Mouse (Mus musculus) activated CD4-positive, CD25-positive, alpha-beta regulatory T cell, adult 4 months (primary cell): ENCODE results near the gene Best2. TPM values are rescaled to one million over a fixed set of nuclear protein-coding genes. Genes with fewer than 3 reads are reported as not detected.

Experiments used
- ATAC-seq: one replicate; pipeline ENCODE4 v1.8.0; 2017
- polyA plus RNA-seq, 2 experiments: library from polyadenylated mRNA; unstranded; fragments of 100-300 nt; shearing (Covaris generic); gene quantifications; one replicate each; pipeline ENCODE4 v1.2.1; 2017

The Best2 gene
- polyA plus RNA-seq, 2 experiments from 2014 or later: not detected

DNA sequence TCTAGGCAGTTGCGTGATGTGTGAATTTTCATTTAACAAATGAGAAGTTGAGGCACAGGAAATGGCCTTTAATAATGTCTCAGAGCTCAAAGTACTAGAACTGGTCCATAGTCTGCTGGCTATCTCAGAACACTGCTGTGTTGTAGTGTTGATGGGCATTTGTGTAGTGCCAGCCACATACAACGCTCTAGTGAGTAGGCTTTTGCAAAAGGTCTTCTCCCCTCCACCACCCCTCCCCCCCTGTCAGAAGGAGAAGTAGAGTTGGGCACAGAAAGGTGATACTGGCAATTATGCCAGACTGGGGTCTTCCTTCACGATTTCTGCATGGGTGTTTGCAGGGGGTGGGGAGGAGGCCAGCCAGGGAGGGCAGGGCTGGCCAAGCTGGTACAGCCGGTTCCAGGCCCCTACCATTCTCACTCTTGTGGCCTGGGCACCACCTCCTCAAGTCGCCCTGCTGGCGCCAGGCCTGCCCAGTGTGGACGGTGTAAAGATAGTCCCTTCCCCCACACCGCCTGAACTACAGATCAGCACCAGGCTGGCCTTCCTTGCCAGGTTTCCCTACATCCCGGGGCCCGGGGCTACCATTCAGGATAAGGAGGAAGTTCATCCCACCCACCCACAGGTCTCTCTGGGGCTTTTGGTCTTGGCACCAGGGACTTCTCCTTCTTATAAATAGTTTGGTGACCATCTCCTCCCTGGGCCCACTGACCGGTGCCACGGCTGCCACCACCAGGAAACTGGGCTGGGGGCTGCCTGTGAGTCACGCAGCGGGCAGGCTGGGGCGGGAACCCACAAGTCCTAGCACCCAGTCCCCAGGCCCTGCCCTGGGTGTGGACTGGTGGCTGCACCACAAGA lies 32.5 kb downstream of the Best2 start:
- ATAC-seq: no peak

- ATAC-seq: no peak
These were observed 33.5 kb downstream of the Best2 start for GRCm38 (mm10) chr8:84980622-84981358.

- peak; percentile 26 for ATAC-seq
These were observed 34.5 kb downstream of the Best2 start for GRCm38 (mm10) chr8:84979599-84980421.

- peak; percentile 36 for ATAC-seq
These were observed 35.9 kb downstream of the Best2 start, which contains the start of gene Junb for GRCm38 (mm10) chr8:84978248-84978940. Gene Junb (minus strand): TSS chr8:84978718.

DNA sequence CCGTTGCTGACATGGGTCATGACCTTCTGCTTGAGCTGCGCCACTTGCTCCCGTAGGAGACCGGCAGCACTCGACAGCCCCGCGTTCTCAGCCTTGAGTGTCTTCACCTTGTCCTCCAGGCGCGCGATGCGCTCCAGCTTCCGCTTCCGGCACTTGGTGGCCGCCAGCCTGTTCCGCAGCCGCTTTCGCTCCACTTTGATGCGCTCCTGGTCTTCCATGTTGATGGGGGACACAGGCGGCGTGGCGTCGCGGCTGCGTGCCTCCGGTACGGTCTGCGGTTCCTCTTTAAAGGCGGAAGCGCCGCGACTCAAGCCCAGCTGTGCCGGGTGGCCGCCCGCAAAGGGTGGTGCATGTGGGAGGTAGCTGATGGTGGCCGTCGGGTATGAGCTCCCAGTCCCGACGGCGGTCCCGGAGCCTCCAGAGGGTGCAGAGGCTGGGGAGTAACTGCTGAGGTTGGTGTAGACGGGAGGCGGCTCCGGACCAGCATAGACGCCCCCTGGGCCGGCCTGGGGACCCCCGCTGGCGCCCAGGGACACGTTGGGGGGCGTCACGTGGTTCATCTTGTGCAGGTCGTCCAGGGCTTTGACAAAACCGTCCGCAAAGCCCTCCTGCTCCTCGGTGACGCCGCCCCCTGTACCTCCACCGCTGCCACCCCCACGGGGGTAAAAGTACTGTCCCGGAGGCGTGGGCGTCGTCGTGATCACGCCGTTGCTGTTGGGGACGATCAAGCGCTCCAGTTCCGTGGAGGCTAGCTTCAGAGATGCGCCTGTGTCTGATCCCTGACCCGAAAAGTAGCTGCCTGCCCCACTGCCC lies 36.7 kb downstream of the Best2 start:
- peak; percentile 2 for ATAC-seq

GRCm38 (mm10) chr8:84976763-84977434 lies 37.4 kb downstream of the Best2 start:
- ATAC-seq: peak; percentile 0

DNA sequence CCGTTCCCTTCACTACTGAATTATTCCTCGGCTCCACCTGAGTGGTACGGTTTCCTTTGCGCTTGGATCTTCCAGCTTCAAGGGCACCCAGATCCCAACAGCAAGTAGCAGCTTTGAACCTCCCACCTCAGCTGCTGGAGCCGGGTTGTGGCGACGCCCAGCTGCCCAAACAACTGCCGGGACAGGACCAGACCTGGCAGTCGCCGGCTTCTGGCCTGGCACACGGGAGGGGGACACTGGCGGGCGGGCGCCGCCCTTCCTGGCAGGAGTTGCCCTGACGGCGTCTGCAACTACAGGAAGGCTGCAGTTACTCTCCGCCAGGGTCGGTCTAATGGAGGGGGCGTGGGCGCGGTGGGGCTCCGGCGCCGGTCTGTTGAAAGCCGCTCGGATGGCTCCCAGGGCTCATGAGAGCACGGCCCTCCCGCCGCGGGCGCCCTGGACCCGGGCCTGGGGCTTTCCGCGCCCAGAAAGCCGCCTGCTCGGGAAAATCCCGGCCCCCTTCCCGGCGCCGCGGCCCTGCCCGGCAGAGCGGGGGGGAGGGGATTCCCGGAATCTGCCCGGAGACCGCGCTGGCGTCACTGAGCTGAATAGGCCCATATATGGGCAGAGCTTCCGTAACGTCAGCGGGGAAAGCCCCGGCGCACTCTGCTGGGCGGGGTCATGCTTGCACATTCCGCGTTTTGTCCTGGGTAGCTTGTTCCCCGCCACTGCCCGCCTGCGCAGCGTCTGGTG lies 38.1 kb downstream of the Best2 start:
- ATAC-seq: peak; percentile 46

DNA sequence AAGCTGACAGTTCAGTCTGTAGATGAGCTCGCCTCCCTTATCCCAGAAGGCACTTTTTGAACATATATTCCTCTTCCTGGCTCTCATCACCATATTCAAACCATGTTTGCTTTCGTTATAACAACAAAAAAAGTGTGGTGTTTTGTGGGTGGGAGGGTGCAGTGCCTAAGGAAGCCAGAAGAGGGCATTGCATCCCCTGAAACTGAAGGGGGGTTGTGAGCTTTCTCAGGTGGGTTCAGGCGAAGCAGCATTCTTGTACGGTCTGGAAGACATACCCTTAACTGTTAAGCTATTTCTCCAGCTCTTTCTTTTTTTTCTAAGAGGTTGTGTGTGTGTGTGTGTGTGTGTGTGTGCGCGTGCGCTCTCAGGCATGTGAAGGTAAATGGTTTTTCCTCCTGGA lies 38.9 kb downstream of the Best2 start:
- ATAC-seq: no peak

- no peak for ATAC-seq
These were observed 39.7 kb downstream of the Best2 start for GRCm38 (mm10) chr8:84974543-84975142.

- ATAC-seq: no peak
These were observed 40.4 kb downstream of the Best2 start for GRCm38 (mm10) chr8:84973803-84974542.

DNA sequence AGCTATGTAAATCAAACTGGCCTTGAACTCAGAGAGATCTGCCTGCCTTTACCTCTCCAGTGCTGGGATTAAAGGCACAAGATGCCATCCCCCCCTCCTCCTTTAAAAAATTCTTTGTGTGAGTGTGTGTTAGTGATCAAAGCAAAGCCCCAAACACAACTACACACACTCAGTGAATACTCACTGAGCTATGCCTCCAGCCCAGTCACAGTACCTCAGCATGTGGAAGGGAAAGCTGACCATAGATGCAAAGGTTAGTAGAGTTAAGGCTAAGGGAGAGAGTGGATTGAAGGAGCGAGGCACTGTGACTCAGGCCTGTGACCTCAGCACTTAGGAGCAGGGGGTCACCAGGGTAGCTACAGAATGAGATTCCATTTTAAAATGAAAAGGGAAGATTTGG lies 41.3 kb downstream of the Best2 start:
- ATAC-seq: no peak

GRCm38 (mm10) chr8:84970913-84971312 lies 43.4 kb downstream of the Best2 start:
- ATAC-seq: no peak

GRCm38 (mm10) chr8:84970135-84970790 lies 44.1 kb downstream of the Best2 start:
- ATAC-seq: no peak

- ATAC-seq: no peak
These were observed 44.8 kb downstream of the Best2 start, which contains the start of the genes Gm49661, Prdx2 and Rnaseh2a for GRCm38 (mm10) chr8:84969241-84970134. Gene Gm49661 (minus strand): TSS chr8:84969433. Gene Prdx2 (plus strand): TSS chr8:84969587. Gene Rnaseh2a (minus strand): TSS chr8:84969767.

DNA sequence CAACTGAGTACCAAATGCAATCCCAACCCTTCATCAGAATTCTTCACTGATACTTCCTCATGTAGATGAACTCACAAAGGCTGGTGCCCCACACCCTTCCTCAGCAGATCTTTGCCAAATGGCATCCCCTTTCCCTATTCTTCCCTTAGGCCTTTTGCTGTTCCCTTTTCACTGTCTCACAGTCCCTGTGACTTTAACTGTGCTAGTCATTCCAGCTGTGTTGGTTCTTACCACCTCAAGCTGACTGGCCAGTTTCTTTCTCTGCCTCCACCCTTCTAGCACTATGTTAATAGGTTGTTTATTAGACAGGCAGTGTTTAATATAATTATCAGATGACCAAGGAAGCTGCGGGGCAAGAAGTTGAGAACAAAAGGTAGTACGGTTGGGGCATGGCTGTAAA lies 45.7 kb downstream of the Best2 start:
- ATAC-seq: no peak

DNA sequence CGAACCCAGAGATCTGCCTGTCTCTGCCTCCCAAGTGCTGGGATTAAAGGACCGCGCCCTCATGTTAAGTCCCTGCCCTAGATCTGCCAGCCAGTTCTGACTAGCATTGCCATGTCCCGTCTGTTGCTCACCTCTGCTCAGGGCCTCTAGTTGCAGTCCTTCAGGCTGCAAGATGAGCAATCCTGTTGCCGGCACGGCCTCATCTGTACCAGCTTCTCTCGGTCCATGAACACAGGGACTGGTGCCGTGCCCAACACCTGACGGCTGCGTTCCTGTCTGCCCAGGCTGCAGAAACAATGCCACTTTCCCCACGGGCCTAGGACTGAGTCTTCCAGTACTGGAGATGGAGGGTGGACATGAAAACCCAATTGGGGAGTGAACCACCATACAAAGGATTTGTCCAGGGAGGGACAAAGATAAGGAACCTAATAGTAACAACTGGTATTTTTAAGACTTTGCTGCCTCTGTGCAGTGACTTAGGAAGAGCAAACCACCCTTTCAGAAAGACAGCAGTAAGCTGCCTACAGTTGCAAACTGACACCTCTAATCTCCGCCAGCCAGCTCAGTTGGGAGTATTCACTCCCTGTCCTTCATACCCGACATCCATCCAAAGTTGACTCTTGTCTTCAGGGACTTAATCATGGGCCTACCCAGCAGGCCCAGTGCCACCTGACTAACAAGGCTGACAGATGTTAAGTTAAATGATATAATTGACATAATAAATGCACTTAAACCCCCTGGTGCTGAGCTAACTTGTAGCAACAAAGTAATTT lies 46.6 kb downstream of the Best2 start:
- no peak for ATAC-seq
